Mouse (Mus musculus): Measurements from ENCODE around the gene Rapgef2.

Rapgef2 gene

GRCm38 (mm10) chr3:79161834-79162401 is 124.4 kb downstream of the Rapgef2 start:
- DNase-seq, result peak; percentile 94

- peak; percentile 90 for DNase-seq
Observed at GRCm38 (mm10) chr3:79161093-79161723, 125.1 kb downstream of the Rapgef2 start.

GRCm38 (mm10) chr3:79158254-79158653 is 128.1 kb downstream of the Rapgef2 start:
- no peak for DNase-seq

GRCm38 (mm10) chr3:79153039-79153487 is 133.3 kb downstream of the Rapgef2 start:
- peak; percentile 94 for DNase-seq

GRCm38 (mm10) chr3:79145407-79146055 is 140.8 kb downstream of the Rapgef2 start:
- DNase-seq, result peak; percentile 89

- peak; percentile 88 for DNase-seq
Observed at GRCm38 (mm10) chr3:79144672-79145406, 141.5 kb downstream of the Rapgef2 start.

- no peak for DNase-seq
Observed at GRCm38 (mm10) chr3:79144085-79144484, 142.2 kb downstream of the Rapgef2 start.

GRCm38 (mm10) chr3:79139245-79139644 is 147.1 kb downstream of the Rapgef2 start:
- DNase-seq, result no peak

GRCm38 (mm10) chr3:79138601-79139000 is 147.7 kb downstream of the Rapgef2 start:
- no peak for DNase-seq

- DNase-seq, result no peak
Observed at GRCm38 (mm10) chr3:79130991-79131390, 155.3 kb downstream of the Rapgef2 start.

GRCm38 (mm10) chr3:79129044-79129600 is 157.2 kb downstream of the Rapgef2 start:
- DNase-seq, result no peak

GRCm38 (mm10) chr3:79127797-79128196 is 158.5 kb downstream of the Rapgef2 start:
- no peak for DNase-seq

- no peak for DNase-seq
Observed at GRCm38 (mm10) chr3:79126857-79127256, 159.5 kb downstream of the Rapgef2 start.

- DNase-seq, result no peak
Observed at GRCm38 (mm10) chr3:79121391-79121790, 164.9 kb downstream of the Rapgef2 start.

- no peak for DNase-seq
Observed at GRCm38 (mm10) chr3:79119983-79120382, 166.3 kb downstream of the Rapgef2 start.

GRCm38 (mm10) chr3:79110153-79110552 is 176.2 kb downstream of the Rapgef2 start:
- no peak for DNase-seq

GRCm38 (mm10) chr3:79108246-79108645 is 178.1 kb downstream of the Rapgef2 start:
- DNase-seq, result no peak

- DNase-seq, result no peak
Observed at GRCm38 (mm10) chr3:79106360-79106759, 180.0 kb downstream of the Rapgef2 start.

GRCm38 (mm10) chr3:79103604-79104003 is 182.7 kb downstream of the Rapgef2 start:
- DNase-seq, result peak; percentile 84

GRCm38 (mm10) chr3:79101737-79102136 is 184.6 kb downstream of the Rapgef2 start:
- DNase-seq, result peak; percentile 66

GRCm38 (mm10) chr3:79100831-79101230 is 185.5 kb downstream of the Rapgef2 start:
- peak; percentile 54 for DNase-seq

GRCm38 (mm10) chr3:79089091-79089490 is 197.2 kb downstream of the Rapgef2 start:
- peak; percentile 82 for DNase-seq

GRCm38 (mm10) chr3:79088461-79088860 is 197.9 kb downstream of the Rapgef2 start:
- peak; percentile 22 for DNase-seq

Measured in heart, adult 11 months (tissue).